Mouse (Mus musculus): Measurements from ENCODE around the gene Sectm1a. TPM values are rescaled to one million over a fixed set of nuclear protein-coding genes. Genes with fewer than 3 reads are reported as not detected.

The Sectm1a gene
- polyA plus RNA-seq, 1 experiment from 2014 or later = 0.63 TPM

DNA sequence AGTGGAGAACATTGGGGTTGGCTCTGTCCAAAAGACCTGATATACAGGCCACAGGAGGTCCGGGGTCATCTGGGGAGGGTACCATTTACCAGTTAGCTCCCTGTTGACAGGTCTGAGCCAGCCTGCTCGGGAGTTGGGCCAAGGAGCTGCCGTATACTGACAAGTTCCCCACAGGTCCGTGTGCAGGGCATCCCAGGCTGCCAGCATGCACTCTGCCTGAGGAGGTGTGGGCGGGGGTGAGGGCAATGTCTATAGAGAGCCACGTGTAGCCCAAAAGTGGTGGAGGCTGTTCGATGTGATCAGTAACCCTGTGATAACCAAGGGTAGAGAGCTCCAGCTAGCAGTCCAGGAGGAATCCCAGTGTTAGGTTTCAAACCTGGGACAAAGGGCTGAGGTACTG lies 18.7 kb upstream of the Sectm1a start:
- H3K9ac ChIP-seq (ENCODE audit: low read depth, low read length) = no peak overlapping the region
- H3K27ac ChIP-seq = no peak overlapping the region
- DNase-seq (ENCODE audit: low spot score) (no peak), ATAC-seq (replicated peaks; ENCODE audit: low FRiP score, low read depth) (no peak)
- WGBS = 50% methylated on average over 7 of the region's 7 CpGs
- H3K27me3 ChIP-seq (ENCODE audit: insufficient read depth, low read length) = no peaks in the 10 kb centered on the region
- H3K36me3 ChIP-seq (ENCODE audit: insufficient read depth, low read length) = no peaks in the 10 kb centered on the region
- TF ChIP-seq CTCF (IDR thresholded peaks at IDR 0.05; ENCODE audit: low read depth) = no peak
- H3K9me3 ChIP-seq (replicated peaks; ENCODE audit: low read length) = no peaks in the 10 kb centered on the region
- H3K4me1 ChIP-seq (replicated peaks; ENCODE audit: insufficient read depth, low read length) = 0 out of 2 replicates have a peak, but pooled peaks cover 6% of the 10 kb centered on the region
- H3K4me3 ChIP-seq (replicated peaks; ENCODE audit: low read depth, low read length) = no peak overlapping the region
- H3K4me2 ChIP-seq (ENCODE audit: low read length) = no peak overlapping the region

DNA sequence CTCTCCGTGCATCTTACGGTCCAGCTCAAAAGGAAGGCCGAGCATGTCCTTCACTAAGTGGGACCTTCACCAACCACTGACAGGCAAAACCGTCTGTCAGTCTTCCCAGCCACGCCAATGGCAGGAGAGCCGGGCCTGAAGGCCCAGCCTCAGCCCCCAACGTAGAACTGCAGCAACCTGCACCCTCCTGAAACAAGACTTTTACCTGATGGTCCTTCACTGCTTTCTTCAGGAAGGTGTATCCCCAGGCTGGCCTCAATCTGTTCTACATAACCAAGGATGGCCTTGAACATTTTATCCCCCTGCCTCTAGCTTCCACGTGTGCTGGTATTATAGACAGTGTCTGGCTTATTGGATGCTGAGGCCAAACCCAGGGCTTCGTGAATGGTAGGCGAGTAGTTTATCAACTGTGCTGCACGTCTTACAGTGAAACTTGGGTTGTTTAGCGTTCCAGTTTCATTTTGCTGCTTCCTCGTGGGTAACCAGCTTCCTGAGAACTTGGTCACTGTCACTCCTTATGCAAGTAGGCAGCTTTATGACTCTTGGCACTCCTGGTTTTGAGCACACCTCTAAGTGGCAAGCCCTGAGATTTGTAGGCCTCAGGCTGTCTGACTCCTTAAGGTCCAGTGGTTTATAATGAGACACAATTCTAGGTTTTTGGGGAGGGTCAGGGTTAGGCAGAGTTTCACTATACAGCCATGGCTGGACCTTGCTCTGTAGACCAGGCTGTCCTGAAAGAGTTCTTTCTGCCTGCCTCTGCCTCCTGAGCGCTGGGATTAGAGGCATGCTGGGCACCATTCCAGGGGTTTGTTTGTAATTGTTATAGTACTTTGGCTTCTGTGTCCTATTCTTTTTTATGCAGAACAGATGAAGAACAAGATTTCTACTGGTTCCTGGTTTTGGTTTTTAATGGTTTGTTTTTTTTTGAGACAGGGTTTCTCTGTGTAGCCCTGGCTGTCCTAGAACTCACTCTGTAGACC lies 11.9 kb upstream of the Sectm1a start:
- ATAC-seq (replicated peaks; ENCODE audit: low FRiP score, low read depth) (no peak), DNase-seq (ENCODE audit: low spot score) (no peak)
- whole genome bisulfite sequencing = 90% methylated on average over 14 of the region's 14 CpGs
- Histone ChIP-seq H3K4me1 (replicated peaks; ENCODE audit: insufficient read depth, low read length) (no peaks in the 10 kb centered on the region), H3K27me3 (ENCODE audit: insufficient read depth, low read length) (no peaks in the 10 kb centered on the region), H3K9ac (ENCODE audit: low read depth, low read length) (no peak overlapping the region), H3K36me3 (ENCODE audit: insufficient read depth, low read length) (no peaks in the 10 kb centered on the region), H3K27ac (no peak overlapping the region), H3K4me2 (ENCODE audit: low read length) (no peak overlapping the region), H3K9me3 (replicated peaks; ENCODE audit: low read length) (no peaks in the 10 kb centered on the region), H3K4me3 (replicated peaks; ENCODE audit: low read depth, low read length) (no peak overlapping the region)
- no peak for TF ChIP-seq CTCF (IDR thresholded peaks at IDR 0.05; ENCODE audit: low read depth)

DNA sequence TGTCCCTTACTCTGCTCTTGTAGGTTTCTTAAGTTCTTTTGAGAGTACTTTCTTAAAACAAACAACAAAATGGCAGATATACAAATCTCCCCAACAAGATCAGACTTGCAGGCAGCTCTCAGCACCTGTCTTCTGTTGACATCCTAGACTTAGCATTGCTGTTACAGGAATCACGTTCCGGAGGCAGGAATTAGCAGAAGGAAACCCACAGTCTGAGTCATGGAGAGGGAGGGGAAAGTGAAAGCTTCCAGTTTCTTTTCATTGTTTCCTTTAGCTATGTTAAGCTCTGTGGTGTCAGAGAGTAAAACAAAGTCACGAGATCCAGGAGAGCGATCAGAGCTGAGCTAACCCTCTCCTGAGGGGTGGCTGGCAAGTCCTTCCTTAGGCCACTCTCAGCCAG lies 9.9 kb upstream of the Sectm1a start:
- Histone ChIP-seq H3K27ac (no peak overlapping the region), H3K27me3 (ENCODE audit: insufficient read depth, low read length) (no peaks in the 10 kb centered on the region), H3K36me3 (ENCODE audit: insufficient read depth, low read length) (no peaks in the 10 kb centered on the region), H3K4me1 (replicated peaks; ENCODE audit: insufficient read depth, low read length) (no peaks in the 10 kb centered on the region), H3K4me2 (ENCODE audit: low read length) (no peak overlapping the region), H3K4me3 (replicated peaks; ENCODE audit: low read depth, low read length) (no peak overlapping the region), H3K9me3 (replicated peaks; ENCODE audit: low read length) (no peaks in the 10 kb centered on the region), H3K9ac (ENCODE audit: low read depth, low read length) (no peak overlapping the region)
- ATAC-seq (replicated peaks; ENCODE audit: low FRiP score, low read depth) (no peak), DNase-seq (ENCODE audit: low spot score) (no peak)
- WGBS = 52% methylated on average over 4 of the region's 4 CpGs
- TF ChIP-seq CTCF (IDR thresholded peaks at IDR 0.05; ENCODE audit: low read depth) = no peak

DNA sequence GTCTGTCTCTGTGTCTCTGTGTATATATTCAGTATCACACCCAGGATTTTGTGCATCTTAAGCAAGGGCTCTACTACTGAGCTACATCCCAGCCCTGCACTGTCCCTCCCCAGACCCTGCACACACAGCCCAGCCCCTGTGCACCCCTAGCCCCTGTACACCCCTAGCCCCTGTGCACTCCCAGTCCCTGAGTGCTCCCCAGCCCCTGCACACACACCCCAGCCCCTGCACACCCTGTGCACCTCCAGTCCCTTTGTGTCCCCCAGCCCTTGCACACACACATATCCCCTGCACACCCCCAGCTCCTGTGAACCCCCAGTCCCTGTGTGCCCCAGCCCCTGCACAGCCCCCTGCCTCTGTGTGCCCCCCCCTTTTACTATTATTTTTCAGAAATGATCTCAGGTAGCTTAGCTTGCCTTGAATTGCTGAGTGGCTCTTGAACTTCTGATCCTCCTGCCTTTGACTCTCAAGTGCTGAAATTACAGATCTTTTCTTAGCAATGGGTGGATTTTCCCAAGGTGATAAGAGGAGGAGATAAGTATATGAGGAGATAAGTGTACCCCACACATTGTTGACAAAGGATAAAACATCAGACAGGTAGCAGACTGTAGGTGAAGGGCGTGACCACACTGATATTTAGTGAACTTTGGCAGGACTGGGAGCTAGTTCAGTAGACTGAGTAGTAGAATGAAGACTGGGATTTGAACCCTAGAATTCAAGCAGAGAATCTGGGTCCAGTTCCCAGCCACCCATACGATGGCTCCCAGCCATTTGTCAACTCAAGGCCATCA lies 8.9 kb upstream of the Sectm1a start:
- Histone ChIP-seq H3K27ac (no peak overlapping the region), H3K4me1 (replicated peaks; ENCODE audit: insufficient read depth, low read length) (no peaks in the 10 kb centered on the region), H3K36me3 (ENCODE audit: insufficient read depth, low read length) (no peaks in the 10 kb centered on the region), H3K4me3 (replicated peaks; ENCODE audit: low read depth, low read length) (no peak overlapping the region), H3K9me3 (replicated peaks; ENCODE audit: low read length) (no peaks in the 10 kb centered on the region), H3K4me2 (ENCODE audit: low read length) (no peak overlapping the region), H3K27me3 (ENCODE audit: insufficient read depth, low read length) (no peaks in the 10 kb centered on the region), H3K9ac (ENCODE audit: low read depth, low read length) (no peak overlapping the region)
- TF ChIP-seq CTCF (IDR thresholded peaks at IDR 0.05; ENCODE audit: low read depth) = no peak
- no peak for ATAC-seq (replicated peaks; ENCODE audit: low FRiP score, low read depth)
- no peak for DNase-seq (ENCODE audit: low spot score)
- 84% methylated on average over 2 of the region's 2 CpGs for WGBS

DNA sequence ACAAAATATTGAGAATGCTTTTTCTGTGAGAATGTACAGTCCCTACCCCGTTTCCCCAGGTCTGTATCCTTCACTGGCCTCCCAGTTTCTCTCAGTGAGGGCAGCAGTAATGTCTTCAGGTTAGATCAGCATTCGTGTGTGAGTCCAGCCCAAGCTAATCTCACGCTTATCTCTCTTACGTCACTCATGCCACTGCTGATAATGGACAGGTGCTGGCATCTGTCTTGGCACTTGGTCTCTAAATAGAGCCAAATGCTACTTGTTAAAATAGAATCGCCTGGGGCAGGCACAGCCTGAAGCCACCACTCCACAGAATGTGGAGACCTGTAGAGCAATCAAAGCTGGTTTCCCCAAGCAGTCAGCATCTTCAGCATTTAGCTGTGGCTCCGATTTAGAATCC lies 8.0 kb upstream of the Sectm1a start:
- Histone ChIP-seq H3K4me1 (replicated peaks; ENCODE audit: insufficient read depth, low read length) (no peaks in the 10 kb centered on the region), H3K4me3 (replicated peaks; ENCODE audit: low read depth, low read length) (no peak overlapping the region), H3K27me3 (ENCODE audit: insufficient read depth, low read length) (no peaks in the 10 kb centered on the region), H3K9me3 (replicated peaks; ENCODE audit: low read length) (no peaks in the 10 kb centered on the region), H3K36me3 (ENCODE audit: insufficient read depth, low read length) (no peaks in the 10 kb centered on the region), H3K9ac (ENCODE audit: low read depth, low read length) (no peak overlapping the region), H3K4me2 (ENCODE audit: low read length) (no peak overlapping the region), H3K27ac (no peak overlapping the region)
- ATAC-seq (replicated peaks; ENCODE audit: low FRiP score, low read depth) (no peak), DNase-seq (ENCODE audit: low spot score) (no peak)
- no peak for TF ChIP-seq CTCF (IDR thresholded peaks at IDR 0.05; ENCODE audit: low read depth)
- WGBS = 77% methylated on average over 6 of the region's 6 CpGs

DNA sequence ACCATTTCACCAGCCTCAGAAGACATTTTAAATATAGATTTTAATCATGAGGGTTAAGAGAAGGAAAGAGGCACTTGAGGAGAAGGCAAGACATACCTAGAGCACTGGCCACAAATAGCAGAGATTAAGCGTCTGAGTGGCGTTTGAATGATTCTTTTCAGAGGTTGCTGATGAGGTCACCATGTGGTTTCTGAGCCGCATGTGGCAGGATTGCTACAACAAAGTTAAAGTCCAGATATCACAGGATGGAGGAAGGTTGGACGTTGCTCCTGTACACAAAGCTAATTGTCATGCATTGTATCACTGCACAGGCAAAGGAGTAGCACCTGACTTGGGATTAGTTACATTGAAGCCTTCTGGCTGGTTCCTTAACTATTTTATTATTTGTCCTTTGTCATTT lies 5.3 kb upstream of the Sectm1a start:
- no peak overlapping the region for H3K27ac ChIP-seq
- WGBS = 65% methylated on average over 4 of the region's 4 CpGs
- TF ChIP-seq CTCF (IDR thresholded peaks at IDR 0.05; ENCODE audit: low read depth) = no peak

More for the DNA sequence above, 5.3 kb upstream of the Sectm1a start:
- ATAC-seq (replicated peaks; ENCODE audit: low FRiP score, low read depth) (0 out of 2 replicates have a peak, but pooled peaks have one; percentile 31), DNase-seq (ENCODE audit: low spot score) (no peak)
- Histone ChIP-seq H3K27me3 (ENCODE audit: insufficient read depth, low read length) (no peaks in the 10 kb centered on the region), H3K4me3 (replicated peaks; ENCODE audit: low read depth, low read length) (no peak overlapping the region), H3K36me3 (ENCODE audit: insufficient read depth, low read length) (no peaks in the 10 kb centered on the region), H3K9ac (ENCODE audit: low read depth, low read length) (no peak overlapping the region), H3K9me3 (replicated peaks; ENCODE audit: low read length) (no peaks in the 10 kb centered on the region), H3K4me2 (ENCODE audit: low read length) (no peak overlapping the region), H3K4me1 (replicated peaks; ENCODE audit: insufficient read depth, low read length) (0 out of 2 replicates have a peak, but pooled peaks cover 3% of the 10 kb centered on the region)

Data from kidney, postnatal 0 days (tissue).